Mouse (Mus musculus): ENCODE data around the gene Ugdh. TPM values are rescaled to one million over a fixed set of nuclear protein-coding genes. Genes with fewer than 3 reads are reported as not detected.

The Ugdh gene
- 32.7 and 48.7 TPM in 2 replicates for polyA plus RNA-seq (2015; fragmentation: Nextera tagmentation; extraction: Ambion mirVana)

DNA sequence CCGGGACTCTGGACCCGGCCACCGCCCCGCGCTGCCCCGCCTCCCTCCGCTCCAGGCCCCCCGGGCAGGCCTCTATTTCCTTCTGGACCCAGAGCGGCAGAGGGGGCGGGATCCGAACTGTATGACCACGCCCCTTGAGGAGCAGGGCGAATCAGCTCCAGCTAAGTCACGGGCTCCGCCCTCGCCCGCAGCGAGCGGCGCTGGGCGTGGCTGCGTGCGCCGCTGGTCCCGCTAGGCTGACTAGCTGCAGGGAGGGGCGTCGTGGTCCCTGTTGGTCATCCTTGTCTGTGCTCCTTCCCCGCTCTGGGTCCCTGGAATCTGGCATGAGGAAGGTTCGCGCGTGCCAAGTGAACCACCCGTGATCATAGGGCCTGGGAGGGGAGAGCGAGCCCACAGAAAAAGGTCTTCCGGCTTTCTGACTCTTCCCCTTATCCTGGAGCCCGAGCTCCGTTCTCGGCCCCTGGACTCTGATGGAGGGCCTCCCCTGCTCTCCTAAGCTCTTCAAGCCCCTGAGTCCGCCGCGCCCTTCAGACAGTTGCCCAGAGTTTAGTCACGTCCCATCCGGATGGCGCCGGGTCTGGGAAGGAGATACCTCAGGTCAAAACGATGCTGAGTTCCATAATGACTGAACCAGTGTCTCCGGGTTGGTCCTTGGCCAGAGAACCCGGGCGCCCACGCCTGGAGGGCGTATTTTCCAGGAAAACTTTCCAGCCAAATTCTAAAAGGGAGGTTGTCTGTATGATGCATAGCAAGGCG lies at the start of gene Ugdh:
Gene Ugdh (minus strand): TSS at position 144 of the 756 bp plus-strand sequence.

DNA sequence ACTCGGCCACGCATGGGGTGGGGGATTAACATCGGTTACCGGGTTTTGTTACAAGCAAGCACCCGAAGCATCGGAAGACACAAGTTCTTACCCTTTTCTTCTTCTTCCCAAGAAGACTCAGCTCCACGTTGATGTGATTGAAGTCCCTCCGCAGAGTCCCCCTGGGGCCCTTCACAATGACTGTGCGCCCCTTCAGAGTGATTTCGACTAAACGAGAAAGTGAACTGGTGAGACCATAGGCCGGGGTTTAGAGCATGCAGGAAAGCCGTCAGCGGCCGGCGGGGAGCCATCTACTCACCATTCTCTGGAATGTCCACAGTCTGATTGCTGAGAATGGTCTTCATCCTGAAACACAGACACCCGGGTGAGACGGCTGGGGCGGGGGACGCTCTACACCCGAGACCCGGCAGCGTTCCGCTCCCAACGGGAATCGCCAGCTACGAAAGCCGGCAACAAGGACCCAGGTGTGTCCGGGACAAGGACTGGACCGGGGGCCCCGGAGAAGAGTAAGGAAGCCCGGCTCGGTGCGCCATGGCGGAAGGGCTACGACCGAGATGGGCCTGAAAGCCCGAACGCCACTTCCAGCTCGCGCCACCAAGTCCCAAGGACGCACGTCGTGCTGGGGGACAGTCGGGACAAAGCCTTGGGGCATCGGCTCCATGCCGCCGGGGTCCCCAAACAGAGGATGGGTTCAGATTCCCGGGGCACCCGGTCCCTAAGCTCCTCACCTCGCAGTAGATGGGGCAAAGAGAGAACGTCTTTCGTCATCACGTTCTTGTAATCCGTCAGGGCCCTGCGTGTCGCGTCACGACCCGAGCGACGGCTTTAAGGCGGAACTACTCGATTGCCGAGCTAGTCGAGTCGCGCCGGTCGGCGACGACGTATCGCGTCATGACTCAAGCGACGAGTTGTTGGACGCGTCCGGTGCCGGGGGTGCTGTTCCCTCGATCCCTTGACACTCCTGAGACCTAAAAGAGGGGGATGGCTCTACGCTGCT lies 44.8 kb downstream of the Ugdh start, which contains the start of the genes Rpl9 and Lias:
Gene Rpl9 (minus strand): TSS at position 797 of the 997 bp plus-strand sequence.
Gene Lias (plus strand): TSS at position 850 of the 997 bp plus-strand sequence.

Other genes with a start within 250 kb of the Ugdh start
- gene Wdr19, start 236.3 kb downstream of the Ugdh start, polyA plus RNA-seq (2015; fragmentation: Nextera tagmentation; extraction: Ambion mirVana), result 2.3 and 2.5 TPM in 2 replicates
- 36.4 and 40.4 TPM in 2 replicates for gene Rfc1, start 100.3 kb downstream of the Ugdh start, polyA plus RNA-seq (2015; fragmentation: Nextera tagmentation; extraction: Ambion mirVana)
- gene Klb, start 87.6 kb downstream of the Ugdh start, polyA plus RNA-seq (2015; fragmentation: Nextera tagmentation; extraction: Ambion mirVana), result 1.5 and 8.5 TPM in 2 replicates
- gene Rpl9, start 44.5 kb downstream of the Ugdh start, polyA plus RNA-seq (2015; fragmentation: Nextera tagmentation; extraction: Ambion mirVana), result 714 and 748 TPM in 2 replicates
- gene Lias, start 44.5 kb downstream of the Ugdh start, polyA plus RNA-seq (2015; fragmentation: Nextera tagmentation; extraction: Ambion mirVana), result 76.7 and 81.1 TPM in 2 replicates
- gene Gm43552, start 56.9 kb upstream of the Ugdh start, polyA plus RNA-seq (2015; fragmentation: Nextera tagmentation; extraction: Ambion mirVana), result not detected in 2 replicates
- 111 and 135 TPM in 2 replicates for gene Smim14, start 101.2 kb upstream of the Ugdh start, polyA plus RNA-seq (2015; fragmentation: Nextera tagmentation; extraction: Ambion mirVana)
- gene Ube2k, start 101.3 kb upstream of the Ugdh start, polyA plus RNA-seq (2015; fragmentation: Nextera tagmentation; extraction: Ambion mirVana), result 101 and 128 TPM in 2 replicates